Mouse (Mus musculus): Measurements from ENCODE around the gene Ckm. TPM values are rescaled to one million over a fixed set of nuclear protein-coding genes. Genes with fewer than 3 reads are reported as not detected.

The Ckm gene
- total and polyA plus RNA-seq, 2 experiments = 0.18 to 11.0 TPM

DNA sequence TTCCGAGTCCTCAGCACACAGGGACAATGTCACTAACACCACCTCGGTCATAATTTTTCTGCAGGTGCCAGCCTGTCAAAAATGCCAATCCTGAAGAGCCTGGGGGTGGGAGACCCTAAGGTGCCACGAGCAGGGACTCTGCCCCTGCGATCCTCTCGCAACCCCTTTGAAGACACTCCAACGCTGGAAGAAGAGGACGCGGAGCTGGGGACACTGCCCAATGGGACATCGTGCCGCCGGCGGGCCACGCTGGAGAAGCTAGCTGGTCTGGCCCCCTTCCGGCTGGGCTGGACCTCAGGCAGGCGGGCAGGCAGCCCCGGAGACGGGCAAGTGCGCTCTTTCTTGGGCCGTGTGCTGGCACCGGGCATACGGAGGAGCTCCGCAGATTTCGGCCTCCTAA lies 64.8 kb downstream of the Ckm start:
- no peak for DNase-seq (ENCODE audit: extremely low read depth, low read depth, low spot score)
- H3K9ac ChIP-seq (ENCODE audit: low read depth, low read length) = no peak overlapping the region
- H3K4me3 ChIP-seq (ENCODE audit: insufficient read depth, low read depth, low read length) = no peak overlapping the region
- no peaks in the 10 kb centered on the region for H3K79me2 ChIP-seq (ENCODE audit: control insufficient read depth, insufficient read depth, low read length)
- H3K4me1 ChIP-seq (ENCODE audit: control insufficient read depth, insufficient read depth, low read length) = peaks cover 5% of the 10 kb centered on the region; the same call in 1 of the 2 replicates
- H3K36me3 ChIP-seq (ENCODE audit: control insufficient read depth, insufficient read depth, low read length) = no peaks in the 10 kb centered on the region
- peaks cover 7% of the 10 kb centered on the region; the same call in 1 of the 2 replicates for H3K27me3 ChIP-seq (ENCODE audit: control insufficient read depth, insufficient read depth, low read length)
- WGBS = 45% methylated on average over 23 of the region's 23 CpGs
- TF ChIP-seq POLR2A (IDR thresholded peaks at IDR 0.05; ENCODE audit: extremely low read depth, insufficient read depth, low read length) (no peak), CTCF (IDR thresholded peaks at IDR 0.05; ENCODE audit: low read depth, low read length) (no peak)
- no peak overlapping the region for H3K27ac ChIP-seq (replicated peaks; ENCODE audit: insufficient read depth, low read depth, low read length)

DNA sequence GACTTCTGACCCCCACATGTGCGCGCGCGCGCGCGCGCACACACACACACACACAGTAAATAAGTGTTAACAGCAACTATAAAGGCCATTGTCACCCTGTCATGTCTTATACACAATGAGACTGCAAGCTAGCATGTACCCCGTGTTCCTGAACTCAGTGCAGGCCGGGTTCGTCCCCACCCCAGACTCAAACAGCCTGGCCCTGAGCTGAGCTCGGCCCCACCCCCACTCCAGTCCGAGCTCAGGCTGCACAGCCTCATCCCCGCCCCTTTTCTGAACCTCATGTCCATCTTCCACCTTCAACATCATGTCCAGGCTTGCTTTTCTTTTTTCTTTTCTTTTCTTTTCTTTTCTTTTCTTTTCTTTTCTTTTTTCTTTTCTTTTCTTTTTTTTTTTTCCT lies 65.7 kb downstream of the Ckm start:
- Histone ChIP-seq H3K36me3 (ENCODE audit: control insufficient read depth, insufficient read depth, low read length) (no peaks in the 10 kb centered on the region), H3K27ac (replicated peaks; ENCODE audit: insufficient read depth, low read depth, low read length) (no peak overlapping the region), H3K9ac (ENCODE audit: low read depth, low read length) (no peak overlapping the region), H3K79me2 (ENCODE audit: control insufficient read depth, insufficient read depth, low read length) (no peaks in the 10 kb centered on the region), H3K27me3 (ENCODE audit: control insufficient read depth, insufficient read depth, low read length) (peaks cover 9% of the 10 kb centered on the region; the same call in 1 of the 2 replicates), H3K4me3 (ENCODE audit: insufficient read depth, low read depth, low read length) (no peak overlapping the region), H3K4me1 (ENCODE audit: control insufficient read depth, insufficient read depth, low read length) (peaks cover 5% of the 10 kb centered on the region)
- DNase-seq (ENCODE audit: extremely low read depth, low read depth, low spot score) = no peak
- TF ChIP-seq CTCF (IDR thresholded peaks at IDR 0.05; ENCODE audit: low read depth, low read length) = no peak
- TF ChIP-seq POLR2A (IDR thresholded peaks at IDR 0.05; ENCODE audit: extremely low read depth, insufficient read depth, low read length) = no peak
- 15% methylated on average over 14 of the region's 14 CpGs for WGBS

DNA sequence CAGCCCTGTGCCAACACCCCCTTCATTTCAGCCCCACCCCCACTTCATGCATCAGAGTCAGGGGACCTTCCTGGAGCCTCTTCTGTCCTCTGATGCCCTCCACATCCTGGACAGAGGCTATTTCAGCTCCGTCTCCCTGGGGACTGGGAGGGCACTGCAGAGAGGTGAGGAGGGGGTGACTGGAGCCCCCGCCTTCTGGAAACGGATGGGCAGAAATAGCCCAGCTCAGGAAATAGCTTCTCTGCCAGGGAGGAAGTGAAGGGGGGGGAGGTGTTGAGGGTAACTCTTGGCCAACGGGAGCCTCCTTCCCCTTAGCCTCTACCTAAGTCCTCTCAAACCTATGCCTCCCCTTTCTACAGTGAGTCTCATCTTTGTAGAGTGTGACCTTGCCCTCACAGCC lies 67.8 kb downstream of the Ckm start:
- WGBS = 26% methylated on average over 4 of the region's 4 CpGs
- H3K27ac ChIP-seq (replicated peaks; ENCODE audit: insufficient read depth, low read depth, low read length) = peak overlapping the region; percentile 60
- no peak for TF ChIP-seq POLR2A (IDR thresholded peaks at IDR 0.05; ENCODE audit: extremely low read depth, insufficient read depth, low read length)
- no peak for TF ChIP-seq CTCF (IDR thresholded peaks at IDR 0.05; ENCODE audit: low read depth, low read length)
- peaks cover 5% of the 10 kb centered on the region for H3K4me1 ChIP-seq (ENCODE audit: control insufficient read depth, insufficient read depth, low read length)
- no peaks in the 10 kb centered on the region for H3K36me3 ChIP-seq (ENCODE audit: control insufficient read depth, insufficient read depth, low read length)
- H3K79me2 ChIP-seq (ENCODE audit: control insufficient read depth, insufficient read depth, low read length) = no peaks in the 10 kb centered on the region
- H3K9ac ChIP-seq (ENCODE audit: low read depth, low read length) = no peak overlapping the region; the same call in 1 of the 2 replicates
- H3K4me3 ChIP-seq (ENCODE audit: insufficient read depth, low read depth, low read length) = no peak overlapping the region
- peaks cover 9% of the 10 kb centered on the region; the same call in 1 of the 2 replicates for H3K27me3 ChIP-seq (ENCODE audit: control insufficient read depth, insufficient read depth, low read length)
- DNase-seq (ENCODE audit: extremely low read depth, low read depth, low spot score) = no peak

Other genes with a start within 250 kb of the Ckm start
- gene Gipr, start 238.6 kb upstream of the Ckm start, total RNA-seq (2014; rRNA removed) = not detected in 2 replicates
- gene Gipr, start 238.6 kb upstream of the Ckm start, polyA plus RNA-seq (2012; rRNA removed) = not detected in 2 replicates
- 9.8 and 11.1 TPM in 2 replicates for gene Eml2, start 228.4 kb upstream of the Ckm start, total RNA-seq (2014; rRNA removed)
- 9.7 and 12.2 TPM in 2 replicates for gene Eml2, start 228.4 kb upstream of the Ckm start, polyA plus RNA-seq (2012; rRNA removed)
- 0.09 and 0.40 TPM in 2 replicates for gene Gpr4, start 192.2 kb upstream of the Ckm start, total RNA-seq (2014; rRNA removed)
- gene Gpr4, start 192.2 kb upstream of the Ckm start, polyA plus RNA-seq (2012; rRNA removed) = 1.8 and 2.7 TPM in 2 replicates
- 12.9 and 16.0 TPM in 2 replicates for gene Opa3, start 176.4 kb upstream of the Ckm start, total RNA-seq (2014; rRNA removed)
- gene Opa3, start 176.4 kb upstream of the Ckm start, polyA plus RNA-seq (2012; rRNA removed) = 34.1 and 40.4 TPM in 2 replicates
- 6.3 and 11.3 TPM in 2 replicates for gene Vasp, start 133.0 kb upstream of the Ckm start, total RNA-seq (2014; rRNA removed)
- 24.2 and 37.1 TPM in 2 replicates for gene Vasp, start 133.0 kb upstream of the Ckm start, polyA plus RNA-seq (2012; rRNA removed)
- 0.20 TPM in 1 of 2 replicates, not detected in the other for gene Ppm1n, start 124.7 kb upstream of the Ckm start, total RNA-seq (2014; rRNA removed)
- 0.13 TPM in 1 of 2 replicates, not detected in the other for gene Ppm1n, start 124.7 kb upstream of the Ckm start, polyA plus RNA-seq (2012; rRNA removed)
- gene Rtn2, start 122.2 kb upstream of the Ckm start, total RNA-seq (2014; rRNA removed) = 0.27 and 0.65 TPM in 2 replicates
- gene Rtn2, start 122.2 kb upstream of the Ckm start, polyA plus RNA-seq (2012; rRNA removed) = 0.62 and 1.1 TPM in 2 replicates
- 0.07 and 0.09 TPM in 2 replicates for gene Fosb, start 94.7 kb upstream of the Ckm start, total RNA-seq (2014; rRNA removed)
- 0.06 and 0.11 TPM in 2 replicates for gene Fosb, start 94.7 kb upstream of the Ckm start, polyA plus RNA-seq (2012; rRNA removed)
- 6.5 and 6.6 TPM in 2 replicates for gene Ercc1, start 60.0 kb upstream of the Ckm start, total RNA-seq (2014; rRNA removed)
- 8.5 and 9.4 TPM in 2 replicates for gene Ercc1, start 60.0 kb upstream of the Ckm start, polyA plus RNA-seq (2012; rRNA removed)
- gene Cd3eap, start 45.3 kb upstream of the Ckm start, total RNA-seq (2014; rRNA removed) = 1.3 and 1.7 TPM in 2 replicates
- 6.5 and 7.0 TPM in 2 replicates for gene Cd3eap, start 45.3 kb upstream of the Ckm start, polyA plus RNA-seq (2012; rRNA removed)
- 0.18 and 0.20 TPM in 2 replicates for gene Ppp1r13l, start 45.0 kb upstream of the Ckm start, total RNA-seq (2014; rRNA removed)
- gene Ppp1r13l, start 45.0 kb upstream of the Ckm start, polyA plus RNA-seq (2012; rRNA removed) = 3.0 and 4.6 TPM in 2 replicates
- 8.7 and 9.4 TPM in 2 replicates for gene Ercc2, start 22.8 kb upstream of the Ckm start, total RNA-seq (2014; rRNA removed)
- gene Ercc2, start 22.8 kb upstream of the Ckm start, polyA plus RNA-seq (2012; rRNA removed) = 18.7 and 26.8 TPM in 2 replicates
- gene Klc3, start 672 bp upstream of the Ckm start, total RNA-seq (2014; rRNA removed) = 0.37 TPM in 1 of 2 replicates, not detected in the other
- 0.17 and 0.24 TPM in 2 replicates for gene Klc3, start 672 bp upstream of the Ckm start, polyA plus RNA-seq (2012; rRNA removed)
- gene Mark4, start 54.0 kb downstream of the Ckm start, total RNA-seq (2014; rRNA removed) = 1.8 and 2.8 TPM in 2 replicates
- 4.9 and 6.4 TPM in 2 replicates for gene Mark4, start 54.0 kb downstream of the Ckm start, polyA plus RNA-seq (2012; rRNA removed)
- 2.1 and 2.2 TPM in 2 replicates for gene Exoc3l2, start 58.6 kb downstream of the Ckm start, total RNA-seq (2014; rRNA removed)
- 5.1 and 5.8 TPM in 2 replicates for gene Exoc3l2, start 58.6 kb downstream of the Ckm start, polyA plus RNA-seq (2012; rRNA removed)
- 2.8 and 3.9 TPM in 2 replicates for gene Bloc1s3, start 103.6 kb downstream of the Ckm start, total RNA-seq (2014; rRNA removed)
- gene Bloc1s3, start 103.6 kb downstream of the Ckm start, polyA plus RNA-seq (2012; rRNA removed) = 6.2 and 7.3 TPM in 2 replicates
- 19.9 and 25.5 TPM in 2 replicates for gene Trappc6a, start 103.6 kb downstream of the Ckm start, total RNA-seq (2014; rRNA removed)
- 58.0 and 58.2 TPM in 2 replicates for gene Trappc6a, start 103.6 kb downstream of the Ckm start, polyA plus RNA-seq (2012; rRNA removed)
- gene Nkpd1, start 113.1 kb downstream of the Ckm start, total RNA-seq (2014; rRNA removed) = not detected in 2 replicates
- not detected in 2 replicates for gene Nkpd1, start 113.1 kb downstream of the Ckm start, polyA plus RNA-seq (2012; rRNA removed)
- gene Ppp1r37, start 158.3 kb downstream of the Ckm start, total RNA-seq (2014; rRNA removed) = 25.0 and 25.6 TPM in 2 replicates
- 82.3 and 84.2 TPM in 2 replicates for gene Ppp1r37, start 158.3 kb downstream of the Ckm start, polyA plus RNA-seq (2012; rRNA removed)
- 0.40 and 0.83 TPM in 2 replicates for gene Zfp296, start 172.5 kb downstream of the Ckm start, total RNA-seq (2014; rRNA removed)
- 0.93 and 1.3 TPM in 2 replicates for gene Zfp296, start 172.5 kb downstream of the Ckm start, polyA plus RNA-seq (2012; rRNA removed)
- gene Gemin7, start 172.8 kb downstream of the Ckm start, total RNA-seq (2014; rRNA removed) = 31.2 and 40.1 TPM in 2 replicates
- gene Gemin7, start 172.8 kb downstream of the Ckm start, polyA plus RNA-seq (2012; rRNA removed) = 60.2 and 61.6 TPM in 2 replicates
- gene Clasrp, start 199.7 kb downstream of the Ckm start, total RNA-seq (2014; rRNA removed) = 4.9 and 5.3 TPM in 2 replicates
- gene Clasrp, start 199.7 kb downstream of the Ckm start, polyA plus RNA-seq (2012; rRNA removed) = 18.0 and 24.8 TPM in 2 replicates
- 1.3 and 2.3 TPM in 2 replicates for gene Relb, start 224.7 kb downstream of the Ckm start, total RNA-seq (2014; rRNA removed)
- 1.5 and 3.3 TPM in 2 replicates for gene Relb, start 224.7 kb downstream of the Ckm start, polyA plus RNA-seq (2012; rRNA removed)